Mouse (Mus musculus): ENCODE measurements around the gene Cenpp. TPM values are rescaled to one million over a fixed set of nuclear protein-coding genes. Genes with fewer than 3 reads are reported as not detected.

Cenpp gene
- polyA plus RNA-seq, 1 experiment from 2014 or later = 7.0 TPM

GRCm38 (mm10) chr13:49547563-49548150, 104.9 kb downstream of the Cenpp start:
- H3K27me3 ChIP-seq = no peaks in the 10 kb centered on the region
- H3K9me3 ChIP-seq = no peaks in the 10 kb centered on the region
- 73% methylated on average over 1 of the region's 1 CpGs for WGBS
- no peaks in the 10 kb centered on the region for H3K4me1 ChIP-seq (replicated peaks)
- H3K27ac ChIP-seq = no peak overlapping the region
- no peak for ATAC-seq (ENCODE audit: low FRiP score)
- no peak overlapping the region for H3K4me2 ChIP-seq
- H3K9ac ChIP-seq = no peak overlapping the region
- H3K36me3 ChIP-seq = no peaks in the 10 kb centered on the region
- H3K4me3 ChIP-seq = no peak overlapping the region

- H3K9ac ChIP-seq = no peak overlapping the region
- no peaks in the 10 kb centered on the region for H3K9me3 ChIP-seq
- H3K4me1 ChIP-seq (replicated peaks) = no peaks in the 10 kb centered on the region
- 84% methylated on average over 1 of the region's 1 CpGs for WGBS
- no peaks in the 10 kb centered on the region for H3K36me3 ChIP-seq
- H3K4me2 ChIP-seq = no peak overlapping the region
- no peak for ATAC-seq (ENCODE audit: low FRiP score)
- H3K27ac ChIP-seq = no peak overlapping the region
- no peaks in the 10 kb centered on the region for H3K27me3 ChIP-seq
- no peak overlapping the region for H3K4me3 ChIP-seq
Measured at GRCm38 (mm10) chr13:49546517-49546916, 106.1 kb downstream of the Cenpp start.

GRCm38 (mm10) chr13:49545646-49546045, 106.9 kb downstream of the Cenpp start:
- no peak overlapping the region for H3K27ac ChIP-seq
- no peak overlapping the region for H3K4me3 ChIP-seq
- no peaks in the 10 kb centered on the region for H3K27me3 ChIP-seq
- no peak for ATAC-seq (ENCODE audit: low FRiP score)
- H3K4me2 ChIP-seq = no peak overlapping the region
- no peaks in the 10 kb centered on the region for H3K4me1 ChIP-seq (replicated peaks)
- H3K36me3 ChIP-seq = no peaks in the 10 kb centered on the region
- H3K9me3 ChIP-seq = no peaks in the 10 kb centered on the region
- 74% methylated on average over 3 of the region's 3 CpGs for WGBS
- H3K9ac ChIP-seq = no peak overlapping the region

GRCm38 (mm10) chr13:49544279-49544678, 108.3 kb downstream of the Cenpp start, which contains the start of gene Aspn:
Gene Aspn (plus strand): TSS chr13:49544443.
- WGBS = 89% methylated on average over 3 of the region's 3 CpGs
- H3K4me3 ChIP-seq = no peak within 1 kb of the TSS
- ATAC-seq (ENCODE audit: low FRiP score) = no peak
- H3K9ac ChIP-seq = no peak within 1 kb of the TSS
- H3K4me1 ChIP-seq (replicated peaks) = no peaks in the 10 kb centered on the region
- no peaks in the 10 kb centered on the region for H3K9me3 ChIP-seq
- H3K27ac ChIP-seq = no peak within 1 kb of the TSS
- no peak within 1 kb of the TSS for H3K4me2 ChIP-seq
- no peaks in the 10 kb centered on the region for H3K36me3 ChIP-seq
- H3K27me3 ChIP-seq = no peaks in the 10 kb centered on the region

GRCm38 (mm10) chr13:49538693-49539092, 113.9 kb downstream of the Cenpp start:
- WGBS = 88% methylated on average over 1 of the region's 1 CpGs
- no peak for ATAC-seq (ENCODE audit: low FRiP score)
- H3K27me3 ChIP-seq = no peaks in the 10 kb centered on the region
- H3K9ac ChIP-seq = no peak overlapping the region
- H3K27ac ChIP-seq = no peak overlapping the region
- no peaks in the 10 kb centered on the region for H3K36me3 ChIP-seq
- H3K4me2 ChIP-seq = no peak overlapping the region
- no peak overlapping the region for H3K4me3 ChIP-seq
- H3K9me3 ChIP-seq = no peaks in the 10 kb centered on the region
- H3K4me1 ChIP-seq (replicated peaks) = no peaks in the 10 kb centered on the region

GRCm38 (mm10) chr13:49536946-49537345, 115.6 kb downstream of the Cenpp start:
- Histone ChIP-seq H3K27me3 (no peaks in the 10 kb centered on the region), H3K4me2 (no peak overlapping the region), H3K27ac (no peak overlapping the region), H3K4me3 (no peak overlapping the region), H3K9ac (no peak overlapping the region), H3K4me1 (replicated peaks) (no peaks in the 10 kb centered on the region), H3K36me3 (no peaks in the 10 kb centered on the region), H3K9me3 (no peaks in the 10 kb centered on the region)
- no peak for ATAC-seq (ENCODE audit: low FRiP score)
- WGBS = 96% methylated on average over 1 of the region's 1 CpGs

GRCm38 (mm10) chr13:49530636-49531035, 121.9 kb downstream of the Cenpp start:
- Histone ChIP-seq H3K27ac (no peak overlapping the region), H3K9me3 (no peaks in the 10 kb centered on the region), H3K27me3 (no peaks in the 10 kb centered on the region), H3K4me1 (replicated peaks) (no peaks in the 10 kb centered on the region), H3K36me3 (no peaks in the 10 kb centered on the region), H3K4me2 (no peak overlapping the region), H3K9ac (no peak overlapping the region), H3K4me3 (no peak overlapping the region)
- WGBS = 95% methylated on average over 4 of the region's 4 CpGs
- ATAC-seq (ENCODE audit: low FRiP score) = no peak

GRCm38 (mm10) chr13:49526235-49526634, 126.3 kb downstream of the Cenpp start:
- H3K9me3 ChIP-seq = no peaks in the 10 kb centered on the region
- no peak overlapping the region for H3K4me3 ChIP-seq
- ATAC-seq (ENCODE audit: low FRiP score) = no peak
- no peak overlapping the region for H3K27ac ChIP-seq
- H3K4me1 ChIP-seq (replicated peaks) = no peaks in the 10 kb centered on the region
- H3K9ac ChIP-seq = no peak overlapping the region
- H3K36me3 ChIP-seq = no peaks in the 10 kb centered on the region
- no peaks in the 10 kb centered on the region for H3K27me3 ChIP-seq
- WGBS = 89% methylated on average over 2 of the region's 2 CpGs
- H3K4me2 ChIP-seq = no peak overlapping the region

GRCm38 (mm10) chr13:49518761-49519160, 133.8 kb downstream of the Cenpp start:
- H3K4me1 ChIP-seq (replicated peaks) = no peaks in the 10 kb centered on the region
- no peaks in the 10 kb centered on the region for H3K27me3 ChIP-seq
- no peak overlapping the region for H3K9ac ChIP-seq
- no peak overlapping the region for H3K4me3 ChIP-seq
- H3K27ac ChIP-seq = no peak overlapping the region
- no peak for ATAC-seq (ENCODE audit: low FRiP score)
- 32% methylated on average over 2 of the region's 2 CpGs for WGBS
- H3K9me3 ChIP-seq = no peaks in the 10 kb centered on the region
- H3K4me2 ChIP-seq = no peak overlapping the region
- H3K36me3 ChIP-seq = no peaks in the 10 kb centered on the region

GRCm38 (mm10) chr13:49507176-49507575, 145.4 kb downstream of the Cenpp start:
- WGBS = 86% methylated on average over 3 of the region's 3 CpGs
- Histone ChIP-seq H3K9ac (no peak overlapping the region), H3K4me1 (replicated peaks) (no peaks in the 10 kb centered on the region), H3K36me3 (no peaks in the 10 kb centered on the region), H3K27me3 (no peaks in the 10 kb centered on the region), H3K4me3 (no peak overlapping the region), H3K9me3 (no peaks in the 10 kb centered on the region), H3K4me2 (no peak overlapping the region), H3K27ac (no peak overlapping the region)
- no peak for ATAC-seq (ENCODE audit: low FRiP score)

- Histone ChIP-seq H3K4me2 (no peak overlapping the region), H3K27ac (no peak overlapping the region), H3K27me3 (no peaks in the 10 kb centered on the region), H3K4me3 (no peak overlapping the region), H3K4me1 (replicated peaks) (no peaks in the 10 kb centered on the region), H3K36me3 (no peaks in the 10 kb centered on the region), H3K9me3 (no peaks in the 10 kb centered on the region), H3K9ac (no peak overlapping the region)
- WGBS = 89% methylated on average over 4 of the region's 4 CpGs
- ATAC-seq (ENCODE audit: low FRiP score) = no peak
Measured at GRCm38 (mm10) chr13:49505776-49506175, 146.8 kb downstream of the Cenpp start.

GRCm38 (mm10) chr13:49504510-49504909, 148.1 kb downstream of the Cenpp start, which contains the start of gene Ecm2:
Gene Ecm2 (plus strand): TSS chr13:49504810.
- no peaks in the 10 kb centered on the region for H3K27me3 ChIP-seq
- ATAC-seq (ENCODE audit: low FRiP score) = no peak
- no peak within 1 kb of the TSS for H3K4me3 ChIP-seq
- H3K9ac ChIP-seq = no peak within 1 kb of the TSS
- H3K4me2 ChIP-seq = no peak within 1 kb of the TSS
- WGBS = 50% methylated on average over 4 of the region's 4 CpGs
- H3K4me1 ChIP-seq (replicated peaks) = no peaks in the 10 kb centered on the region
- no peaks in the 10 kb centered on the region for H3K36me3 ChIP-seq
- H3K9me3 ChIP-seq = no peaks in the 10 kb centered on the region
- H3K27ac ChIP-seq = no peak within 1 kb of the TSS

All from hindbrain, embryonic 13.5 days (tissue).